Mouse (Mus musculus) erythroblast, embryonic 14.5 days (primary cell): ENCODE results near the gene Asb3.

Experiments used
- GATA1 ChIP-seq: IDR thresholded peaks from 2 replicates; pipeline ENCODE4 v1.6.1; 2012; ENCODE audit warnings: low read length, inconsistent platforms, mixed read lengths
- TAL1 ChIP-seq: IDR thresholded peaks from 3 replicates; pipeline ENCODE4 v1.6.1; 2012; ENCODE audit warnings: low read length, inconsistent platforms, mixed read lengths

- TF ChIP-seq TAL1 (peak; percentile 54), GATA1 (peak; percentile 58)
Observed at GRCm38 (mm10) chr11:30998704-30999103, 113.5 kb downstream of the Asb3 start.
